Mouse (Mus musculus) CD4-positive helper T cell, adult 2 months (primary cell): ENCODE results near the gene Il18r1.

Source experiments
- DNase-seq: peaks from one replicate; pipeline ENCODE4 v3.0.0-alpha.2; 2012; ENCODE audit warnings: low read depth, missing footprints, low spot score

Gene Il18r1

GRCm38 (mm10) chr1:40465477-40466430, at the start of gene Il18r1:
TSS of gene Il18r1 (plus strand) at chr1:40465552.
- peak; percentile 82 for DNase-seq

- no peak for DNase-seq
Observed at GRCm38 (mm10) chr1:40417034-40417433, 48.3 kb upstream of the Il18r1 start.

- DNase-seq: peak; percentile 43
Observed at GRCm38 (mm10) chr1:40418512-40418911, 46.8 kb upstream of the Il18r1 start.

GRCm38 (mm10) chr1:40423892-40424291, 41.5 kb upstream of the Il18r1 start:
- no peak for DNase-seq

- DNase-seq: peak; percentile 54
Observed at GRCm38 (mm10) chr1:40427270-40427669, 38.1 kb upstream of the Il18r1 start.

GRCm38 (mm10) chr1:40427901-40428300, 37.5 kb upstream of the Il18r1 start:
- DNase-seq: no peak

- DNase-seq: peak; percentile 18
Observed at GRCm38 (mm10) chr1:40428910-40429675, 36.3 kb upstream of the Il18r1 start, which contains the start of gene Il1rl1. TSS of gene Il1rl1 (plus strand) at chr1:40429570.

GRCm38 (mm10) chr1:40430143-40430834, 35.1 kb upstream of the Il18r1 start:
- no peak for DNase-seq

GRCm38 (mm10) chr1:40432169-40432568, 33.2 kb upstream of the Il18r1 start:
- no peak for DNase-seq

GRCm38 (mm10) chr1:40435936-40436335, 29.4 kb upstream of the Il18r1 start:
- no peak for DNase-seq

GRCm38 (mm10) chr1:40437340-40437739, 28.0 kb upstream of the Il18r1 start:
- no peak for DNase-seq

- no peak for DNase-seq
Observed at GRCm38 (mm10) chr1:40439504-40439903, 25.8 kb upstream of the Il18r1 start.

GRCm38 (mm10) chr1:40444800-40445199, 20.6 kb upstream of the Il18r1 start:
- no peak for DNase-seq

GRCm38 (mm10) chr1:40467306-40467705, 2.0 kb downstream of the Il18r1 start:
- DNase-seq: no peak

GRCm38 (mm10) chr1:40468805-40469204, 3.5 kb downstream of the Il18r1 start:
- DNase-seq: no peak

GRCm38 (mm10) chr1:40469900-40470299, 4.5 kb downstream of the Il18r1 start:
- peak; percentile 81 for DNase-seq

GRCm38 (mm10) chr1:40472401-40472800, 7.0 kb downstream of the Il18r1 start:
- DNase-seq: no peak

- DNase-seq: peak; percentile 81
Observed at GRCm38 (mm10) chr1:40473640-40474039, 8.3 kb downstream of the Il18r1 start.

- peak; percentile 56 for DNase-seq
Observed at GRCm38 (mm10) chr1:40474336-40474735, 9.0 kb downstream of the Il18r1 start.

GRCm38 (mm10) chr1:40475697-40476096, 10.3 kb downstream of the Il18r1 start:
- peak; percentile 89 for DNase-seq

- peak; percentile 55 for DNase-seq
Observed at GRCm38 (mm10) chr1:40476756-40477155, 11.4 kb downstream of the Il18r1 start.

GRCm38 (mm10) chr1:40479505-40479923, 14.2 kb downstream of the Il18r1 start:
- peak; percentile 85 for DNase-seq
